Mouse (Mus musculus) kidney, adult 2 months (tissue): ENCODE measurements around the gene Derl2.

Experiments used
- CTCF ChIP-seq: fragments of 200-500 bp; conservative IDR thresholded peaks from 2 replicates; pipeline ENCODE4 v1.5.1; 2011; ENCODE audit warnings: low read depth, mild to moderate bottlenecking, control low read depth, low read length, moderate library complexity, mixed read lengths; ENCODE audit not compliant: insufficient read depth, insufficient read length
- POLR2A ChIP-seq: fragments of 200-500 bp; IDR thresholded peaks from one replicate; pipeline ENCODE4 v1.6.1; 2011; ENCODE audit warnings: low read depth, low read length, control low read depth

- TF ChIP-seq CTCF (no peak), POLR2A (no peak)
Measured at GRCm38 (mm10) chr11:71001167-71001566, 18.5 kb downstream of the Derl2 start.
